Mouse (Mus musculus) kidney, embryonic 15.5 days (tissue): Measurements from ENCODE around the gene Socs1. TPM values are rescaled to one million over a fixed set of nuclear protein-coding genes. Genes with fewer than 3 reads are reported as not detected.
A peak's percentile ranks its signal among the peaks of the same experiment; 100 is the strongest.

Source experiments
- ATAC-seq: fragments of 200-750 bp; cut with Nextera tagmentation; replicated peaks from 2 replicates; pipeline ENCODE4 v1.8.0; 2017; ENCODE audit warnings: moderate TSS enrichment; ENCODE audit not compliant: low FRiP score
- H3K27ac ChIP-seq: fragments of 300-500 bp; sonication (generic); 2 replicates; pipeline ENCODE4 v1.5.1; 2015; ENCODE audit warnings: mild to moderate bottlenecking, inconsistent platforms
- H3K27me3 ChIP-seq: fragments of 300-500 bp; sonication (generic); 2 replicates; pipeline ENCODE4 v1.6.1; 2015; ENCODE audit warnings: inconsistent platforms
- H3K36me3 ChIP-seq: fragments of 300-500 bp; sonication (generic); 2 replicates; pipeline ENCODE4 v1.6.1; 2015; ENCODE audit warnings: inconsistent platforms
- H3K4me1 ChIP-seq: fragments of 300-500 bp; sonication (generic); 2 replicates; pipeline ENCODE4 v1.6.1; 2015; ENCODE audit warnings: inconsistent platforms
- H3K4me2 ChIP-seq: fragments of 300-500 bp; sonication (generic); 2 replicates; pipeline ENCODE4 v1.6.1; 2015; ENCODE audit warnings: moderate library complexity, mild to moderate bottlenecking, inconsistent platforms
- H3K4me3 ChIP-seq: fragments of 300-500 bp; sonication (generic); replicated peaks from 2 replicates; pipeline ENCODE4 v1.5.1; 2015; ENCODE audit warnings: mild to moderate bottlenecking, inconsistent platforms
- H3K9ac ChIP-seq: fragments of 300-500 bp; sonication (generic); 2 replicates; pipeline ENCODE4 v1.6.1; 2015; ENCODE audit warnings: mild to moderate bottlenecking, inconsistent platforms
- H3K9me3 ChIP-seq: fragments of 300-500 bp; sonication (generic); replicated peaks from 2 replicates; pipeline ENCODE4 v1.6.1; 2016; ENCODE audit warnings: inconsistent platforms
- WGBS: fragments of 180-500 bp; shearing (Covaris S2); methylation state at CpG from one replicate; pipeline ENCODE4 v1.1.7; 2015; ENCODE audit warnings: mixed read lengths; 5-methylcytosine and 5-hydroxymethylcytosine counted together
- polyA plus RNA-seq: library from polyadenylated mRNA; unstranded; fragments of >200 nt; fragmentation: Nextera tagmentation; extraction: Ambion mirVana; gene quantifications from 2 replicates; pipeline ENCODE4 v1.2.1, GENCODE M21; 2015

The Socs1 gene
- polyA plus RNA-seq: 6.9 and 7.8 TPM in 2 replicates

GRCm38 (mm10) chr16:10785371-10786231, at the start of gene Socs1:
Gene Socs1, minus strand, starts transcription at chr16:10785536.
- H3K4me1 ChIP-seq: peaks cover 60% of the 10 kb centered on the region
- H3K9ac ChIP-seq: peak within 1 kb of the TSS; percentile 75
- under 1% methylated on average over 58 of the region's 59 CpGs for WGBS
- H3K27ac ChIP-seq: peak within 1 kb of the TSS; percentile 99
- peak; percentile 87 for ATAC-seq
- H3K27me3 ChIP-seq: no peaks in the 10 kb centered on the region
- peak within 1 kb of the TSS; percentile 97 for H3K4me2 ChIP-seq
- H3K9me3 ChIP-seq: no peaks in the 10 kb centered on the region
- H3K4me3 ChIP-seq: peak within 1 kb of the TSS; percentile 79
- H3K36me3 ChIP-seq: no peaks in the 10 kb centered on the region

- Histone ChIP-seq H3K9me3 (no peaks in the 10 kb centered on the region), H3K27ac (peak overlapping the region; percentile 92; the same call in 1 of the 2 replicates), H3K36me3 (no peaks in the 10 kb centered on the region), H3K4me1 (peaks cover 48% of the 10 kb centered on the region), H3K4me2 (peak overlapping the region; percentile 94), H3K9ac (peak overlapping the region; percentile 81), H3K4me3 (peak overlapping the region; percentile 79), H3K27me3 (no peaks in the 10 kb centered on the region)
- no peak for ATAC-seq
- WGBS: 7% methylated on average over 12 of the region's 12 CpGs
These were observed 49.2 kb upstream of the Socs1 start for GRCm38 (mm10) chr16:10834542-10834910.

DNA sequence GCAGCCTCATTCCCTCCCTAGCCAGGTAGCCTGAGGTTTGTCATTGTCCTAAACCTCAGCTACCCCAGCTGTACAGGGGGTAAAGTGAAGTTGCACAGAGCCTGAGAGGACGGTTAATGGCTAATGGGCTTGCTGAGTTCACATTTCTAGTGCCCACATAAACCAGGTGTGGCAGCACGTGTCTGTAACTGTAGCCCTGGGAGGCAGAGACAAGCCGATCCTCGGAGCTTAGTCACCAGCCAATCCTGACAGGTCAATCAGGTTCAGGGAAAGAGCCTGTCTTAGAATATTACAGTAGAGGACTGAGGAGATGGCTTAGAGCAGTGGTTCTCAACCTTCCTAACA, 43.1 kb upstream of the Socs1 start:
- ATAC-seq: no peak

GRCm38 (mm10) chr16:10827766-10828460, 42.6 kb upstream of the Socs1 start:
- Histone ChIP-seq H3K27me3 (no peaks in the 10 kb centered on the region), H3K9me3 (no peaks in the 10 kb centered on the region), H3K4me1 (0 out of 2 replicates have a peak, but pooled peaks cover 6% of the 10 kb centered on the region), H3K9ac (no peak overlapping the region), H3K4me2 (no peak overlapping the region), H3K4me3 (no peak overlapping the region), H3K36me3 (no peaks in the 10 kb centered on the region), H3K27ac (no peak overlapping the region)
- ATAC-seq: no peak
- WGBS: 78% methylated on average over 7 of the region's 7 CpGs

More for the DNA sequence above, 43.1 kb upstream of the Socs1 start:
- Histone ChIP-seq H3K9ac (no peak overlapping the region), H3K36me3 (no peaks in the 10 kb centered on the region), H3K4me1 (0 out of 2 replicates have a peak, but pooled peaks cover 6% of the 10 kb centered on the region), H3K9me3 (no peaks in the 10 kb centered on the region), H3K27me3 (no peaks in the 10 kb centered on the region), H3K4me3 (no peak overlapping the region), H3K27ac (no peak overlapping the region), H3K4me2 (no peak overlapping the region)
- WGBS: 61% methylated on average over 4 of the region's 4 CpGs

DNA sequence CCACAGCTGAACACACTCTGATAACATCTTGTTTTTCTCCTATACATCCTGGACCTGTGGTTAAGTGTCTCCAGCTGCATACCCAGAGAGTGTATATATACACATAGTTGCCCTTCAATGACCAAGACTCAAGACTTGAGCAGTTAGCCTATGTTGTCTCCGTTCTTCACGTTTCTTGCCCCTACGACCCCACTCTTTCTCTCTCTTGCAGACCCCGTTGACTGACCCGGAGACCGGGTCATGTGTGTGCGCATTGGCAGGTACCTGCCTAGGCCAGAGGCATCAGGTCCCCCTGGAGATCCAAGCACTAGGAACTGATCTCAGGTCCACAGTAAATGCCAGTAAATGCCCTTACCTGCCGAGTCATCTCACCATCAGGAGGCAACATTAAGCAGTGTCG, 41.9 kb upstream of the Socs1 start:
- Histone ChIP-seq H3K4me1 (0 out of 2 replicates have a peak, but pooled peaks cover 6% of the 10 kb centered on the region), H3K4me3 (no peak overlapping the region), H3K9me3 (no peaks in the 10 kb centered on the region), H3K36me3 (no peaks in the 10 kb centered on the region), H3K4me2 (no peak overlapping the region), H3K9ac (no peak overlapping the region), H3K27me3 (no peaks in the 10 kb centered on the region), H3K27ac (no peak overlapping the region)
- 88% methylated on average over 9 of the region's 9 CpGs for WGBS
- no peak for ATAC-seq

DNA sequence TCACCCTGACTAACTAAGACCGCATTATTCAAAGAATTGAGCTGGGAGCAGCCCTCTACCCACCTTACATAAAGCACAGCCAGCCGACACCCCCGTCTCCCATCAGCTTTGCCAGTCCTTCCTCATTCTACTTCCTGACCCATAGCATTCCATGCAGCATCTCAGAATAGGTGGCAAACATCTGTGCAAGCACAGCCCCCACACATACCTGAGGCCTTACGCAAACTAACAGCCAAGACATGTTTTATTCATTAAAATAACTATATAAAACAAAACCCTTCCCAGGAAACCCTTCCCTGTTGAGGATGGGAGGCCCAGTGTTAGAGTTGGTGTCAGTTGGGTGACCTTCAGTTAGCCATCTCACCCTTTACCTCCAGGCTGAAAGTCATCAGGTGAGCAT, 40.5 kb upstream of the Socs1 start:
- Histone ChIP-seq H3K36me3 (no peaks in the 10 kb centered on the region), H3K4me3 (no peak overlapping the region), H3K4me2 (no peak overlapping the region), H3K9ac (no peak overlapping the region), H3K4me1 (peaks cover 14% of the 10 kb centered on the region), H3K27me3 (no peaks in the 10 kb centered on the region), H3K27ac (no peak overlapping the region), H3K9me3 (no peaks in the 10 kb centered on the region)
- ATAC-seq: no peak
- 82% methylated on average over 4 of the region's 4 CpGs for WGBS

DNA sequence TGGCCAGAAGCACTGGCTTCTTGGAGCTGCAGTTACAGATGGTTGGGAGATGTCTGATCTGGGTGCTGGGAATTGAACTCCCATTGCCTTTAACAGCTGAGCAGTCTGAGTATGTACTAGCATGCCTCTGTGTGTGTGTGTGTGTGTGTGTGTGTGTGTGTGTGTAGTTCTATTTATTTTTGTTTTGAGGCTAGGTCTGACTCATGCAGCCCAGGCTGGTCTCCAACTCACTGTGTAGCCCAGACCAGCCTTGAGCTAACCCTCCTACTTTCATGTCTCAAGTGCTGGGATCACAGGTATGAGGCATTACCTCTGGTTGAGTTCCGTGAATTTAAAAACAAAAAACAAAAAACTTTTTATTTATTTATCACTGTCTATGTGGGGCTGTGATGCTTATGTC, 39.2 kb upstream of the Socs1 start:
- Histone ChIP-seq H3K27me3 (no peaks in the 10 kb centered on the region), H3K27ac (no peak overlapping the region), H3K9me3 (no peaks in the 10 kb centered on the region), H3K4me2 (no peak overlapping the region), H3K9ac (no peak overlapping the region), H3K36me3 (no peaks in the 10 kb centered on the region), H3K4me3 (no peak overlapping the region), H3K4me1 (peaks cover 18% of the 10 kb centered on the region)
- 81% methylated on average over 1 of the region's 1 CpGs for WGBS
- no peak for ATAC-seq

DNA sequence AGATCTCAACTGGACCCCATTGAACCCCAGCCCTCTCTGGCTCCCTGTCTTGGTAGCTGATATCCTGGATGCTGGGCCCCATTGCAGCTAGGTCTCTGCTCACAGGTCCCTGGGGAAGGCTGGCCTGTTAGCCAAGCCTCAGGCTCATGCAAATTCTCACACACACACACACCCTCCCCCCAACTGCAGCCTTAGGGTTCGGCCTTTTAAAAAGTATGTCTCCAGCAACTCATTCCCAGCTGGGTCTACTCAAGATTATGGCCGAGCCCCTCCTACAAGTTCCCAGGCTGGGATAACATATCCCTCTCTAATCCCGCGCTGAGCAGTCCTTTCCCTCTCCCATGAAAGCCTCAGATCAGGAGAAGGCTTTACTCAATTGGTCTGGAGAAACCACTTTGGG, 36.1 kb upstream of the Socs1 start:
- no peak overlapping the region for H3K9ac ChIP-seq
- H3K27ac ChIP-seq: peak overlapping the region; percentile 59
- WGBS: 30% methylated on average over 4 of the region's 4 CpGs
- H3K27me3 ChIP-seq: no peaks in the 10 kb centered on the region
- no peaks in the 10 kb centered on the region for H3K9me3 ChIP-seq
- no peak overlapping the region for H3K4me2 ChIP-seq
- H3K4me1 ChIP-seq: peaks cover 15% of the 10 kb centered on the region
- peak; percentile 81 for ATAC-seq
- H3K4me3 ChIP-seq: no peak overlapping the region
- no peaks in the 10 kb centered on the region for H3K36me3 ChIP-seq

DNA sequence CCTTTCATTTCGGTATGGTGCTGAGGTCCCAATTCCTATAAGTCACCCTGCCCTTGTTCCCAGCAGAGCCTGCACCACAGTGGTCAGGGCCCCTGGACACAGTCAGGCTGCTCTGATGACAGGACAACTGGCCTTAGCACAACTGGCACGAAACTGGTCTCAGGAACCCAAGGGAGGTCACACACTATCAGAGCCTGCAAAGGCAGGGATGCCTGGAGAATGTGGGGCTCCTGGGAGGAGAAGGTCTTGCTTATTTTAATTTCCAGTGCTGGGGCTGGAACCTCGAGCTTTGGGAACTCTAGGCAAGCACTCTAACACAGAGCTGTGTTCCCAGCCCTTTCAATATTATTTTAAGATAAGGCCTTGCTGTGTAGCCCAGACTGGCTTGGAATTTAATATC, 34.6 kb upstream of the Socs1 start:
- ATAC-seq: no peak

GRCm38 (mm10) chr16:10818579-10819135, 33.3 kb upstream of the Socs1 start:
- no peak for ATAC-seq
- no peaks in the 10 kb centered on the region for H3K27me3 ChIP-seq
- no peaks in the 10 kb centered on the region for H3K9me3 ChIP-seq
- H3K27ac ChIP-seq: no peak overlapping the region
- H3K4me3 ChIP-seq: no peak overlapping the region
- no peak overlapping the region for H3K9ac ChIP-seq
- H3K4me1 ChIP-seq: peaks cover 19% of the 10 kb centered on the region
- H3K4me2 ChIP-seq: no peak overlapping the region
- H3K36me3 ChIP-seq: no peaks in the 10 kb centered on the region
- 84% methylated on average over 4 of the region's 4 CpGs for WGBS

More for the DNA sequence above, 34.6 kb upstream of the Socs1 start:
- H3K9ac ChIP-seq: no peak overlapping the region
- 67% methylated on average over 3 of the region's 3 CpGs for WGBS
- peaks cover 14% of the 10 kb centered on the region for H3K4me1 ChIP-seq
- no peak overlapping the region for H3K4me3 ChIP-seq
- no peaks in the 10 kb centered on the region for H3K9me3 ChIP-seq
- H3K27me3 ChIP-seq: no peaks in the 10 kb centered on the region
- no peak overlapping the region for H3K4me2 ChIP-seq
- H3K27ac ChIP-seq: no peak overlapping the region
- H3K36me3 ChIP-seq: no peaks in the 10 kb centered on the region

- Histone ChIP-seq H3K27me3 (no peaks in the 10 kb centered on the region), H3K36me3 (no peaks in the 10 kb centered on the region), H3K4me2 (no peak overlapping the region), H3K9ac (no peak overlapping the region), H3K27ac (no peak overlapping the region), H3K4me1 (0 out of 2 replicates have a peak, but pooled peaks cover 7% of the 10 kb centered on the region), H3K9me3 (no peaks in the 10 kb centered on the region), H3K4me3 (no peak overlapping the region)
- 55% methylated on average over 4 of the region's 4 CpGs for WGBS
- peak; percentile 29; the same call in 1 of the 2 replicates for ATAC-seq
These were observed 29.5 kb upstream of the Socs1 start for GRCm38 (mm10) chr16:10814864-10815263.

- 83% methylated on average over 4 of the region's 4 CpGs for WGBS
- Histone ChIP-seq H3K9ac (no peak overlapping the region), H3K4me2 (no peak overlapping the region), H3K4me1 (0 out of 2 replicates have a peak, but pooled peaks cover 7% of the 10 kb centered on the region), H3K27me3 (no peaks in the 10 kb centered on the region), H3K27ac (no peak overlapping the region), H3K9me3 (no peaks in the 10 kb centered on the region), H3K4me3 (no peak overlapping the region), H3K36me3 (no peaks in the 10 kb centered on the region)
- no peak for ATAC-seq
These were observed 28.4 kb upstream of the Socs1 start for GRCm38 (mm10) chr16:10813726-10814125.
